Mouse (Mus musculus) R1 (cell line): ENCODE measurements around the gene Ing5.
"Not testable (repeated sequence)": the region's sequence is repeated elsewhere in the genome, so short reads cannot be mapped to it uniquely, and the experiment has no call there.

ENCODE experiments used
- DNase-seq: peaks from one replicate; pipeline ENCODE4 v3.0.0-alpha.2; 2018; ENCODE audit warnings: low read depth, low spot score

Ing5 gene

DNA sequence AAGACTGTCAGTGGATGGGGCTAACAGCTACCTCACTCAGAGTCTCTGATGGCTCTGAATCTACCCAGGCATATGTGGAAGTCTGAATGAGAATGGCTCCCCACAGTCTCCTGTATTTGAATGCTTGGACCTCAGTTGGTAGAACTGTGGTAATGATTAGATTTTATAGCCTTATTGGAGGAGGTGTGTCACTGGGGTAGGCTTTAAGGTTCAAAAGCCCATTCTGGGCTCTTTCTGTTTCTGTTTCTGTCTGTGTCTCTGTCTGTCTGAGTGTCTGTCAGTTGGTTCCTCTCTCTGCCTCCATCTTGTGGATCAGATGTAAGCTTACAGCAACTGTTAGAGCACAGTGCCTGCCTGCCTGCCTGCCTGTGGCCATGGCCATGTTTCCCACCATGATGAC, 55.9 kb downstream of the Ing5 start:
- no peak for DNase-seq

DNA sequence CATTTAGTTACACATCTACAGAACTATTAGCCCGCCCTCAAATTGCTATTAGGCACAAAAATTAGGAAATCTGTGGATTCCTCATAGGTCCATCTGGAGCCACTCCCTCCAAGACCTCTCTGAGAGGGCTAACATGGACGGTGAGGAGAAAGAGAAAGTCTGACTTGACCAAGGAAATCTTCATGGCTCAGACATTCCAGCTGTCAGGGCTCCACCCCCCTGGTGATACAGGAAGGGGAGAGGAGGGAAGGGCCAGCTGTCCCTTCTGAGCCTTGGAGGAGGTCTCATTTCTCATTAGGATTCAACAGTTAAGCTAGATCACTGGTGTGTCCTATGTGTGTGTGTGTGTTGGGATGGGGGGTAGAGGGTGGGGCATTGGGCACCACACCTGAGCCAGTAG, 57.3 kb downstream of the Ing5 start, which contains the start of gene Gal3st2:
Gene Gal3st2, plus strand, starts transcription at position 259 of the 400 bp plus-strand sequence.
- not testable (repeated sequence) for DNase-seq
